Mouse (Mus musculus): ENCODE results near the gene Sh3bgrl3.

DNA sequence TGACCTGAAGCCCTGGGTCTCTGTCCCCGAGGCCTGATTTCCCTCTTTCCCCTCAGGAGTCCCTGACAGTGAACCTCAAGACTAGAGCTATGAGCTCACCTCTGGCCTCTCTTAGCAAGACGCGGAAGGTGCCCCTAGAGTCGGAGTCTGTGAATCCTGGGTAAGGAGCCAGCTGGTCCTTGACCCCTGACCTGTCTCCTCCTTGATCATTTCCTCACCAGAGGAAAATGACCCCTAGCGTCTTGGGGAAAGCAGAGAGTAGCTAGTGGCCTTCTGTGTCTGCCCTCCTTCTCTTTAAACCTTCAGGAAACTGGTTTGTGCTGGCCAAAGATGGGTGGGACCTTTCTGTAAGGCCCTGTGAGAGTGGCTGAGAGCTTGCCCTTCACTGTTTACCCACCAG, 20.4 kb downstream of the Sh3bgrl3 start:
- no peak for TF ChIP-seq CTCF (IDR thresholded peaks at IDR 0.05; ENCODE audit: low read depth, low read length)
- no peak for TF ChIP-seq POLR2A (IDR thresholded peaks at IDR 0.05; ENCODE audit: extremely low read depth, insufficient read depth, low read length)
